Mouse (Mus musculus): Measurements from ENCODE around the gene Erf.

DNA sequence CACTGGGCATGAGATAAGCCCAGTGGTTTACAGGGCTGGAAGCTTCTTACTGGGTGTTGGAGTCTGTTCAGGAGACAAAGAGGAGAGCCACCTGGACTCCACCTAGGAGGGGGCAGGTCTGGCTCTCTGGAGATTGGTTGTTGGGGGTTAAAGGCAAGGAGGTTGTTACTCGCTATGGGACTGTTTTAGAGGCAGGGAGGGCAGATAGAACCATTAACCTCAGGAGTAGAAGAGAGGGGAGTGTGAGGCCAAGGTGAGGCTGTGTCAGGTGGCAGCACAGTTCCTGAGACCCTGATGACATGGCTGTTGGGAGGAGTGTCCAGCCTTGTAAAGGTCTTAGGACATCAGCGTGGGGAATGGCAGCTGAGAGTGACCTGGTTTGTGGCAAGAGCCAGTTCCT, 33.6 kb upstream of the Erf start:
- TF ChIP-seq CTCF (IDR thresholded peaks at IDR 0.05; ENCODE audit: insufficient read depth, low read length) (no peak), POLR2A (IDR thresholded peaks at IDR 0.05; ENCODE audit: borderline replicate concordance, extremely low read depth, low read depth, low read length) (no peak)

Measured in lung, adult 2 months (tissue).